Mouse (Mus musculus) cortical plate, adult 2 months (tissue): Measurements from ENCODE around the gene Plac8. TPM values are rescaled to one million over a fixed set of nuclear protein-coding genes. Genes with fewer than 3 reads are reported as not detected.

ENCODE experiments used
- H3K27ac ChIP-seq: fragments of 200-500 bp; 2 replicates; pipeline ENCODE4 v1.5.1; 2012; ENCODE audit warnings: low read length, control low read depth, inconsistent platforms; ENCODE audit not compliant: insufficient read depth
- H3K4me1 ChIP-seq: fragments of 200-500 bp; 2 replicates; pipeline ENCODE4 v1.6.1; 2011; ENCODE audit warnings: low read length; ENCODE audit not compliant: control insufficient read depth, insufficient read depth
- H3K4me3 ChIP-seq: fragments of 200-500 bp; 2 replicates; pipeline ENCODE4 v1.5.1; 2011; ENCODE audit warnings: mild to moderate bottlenecking, low read length, control low read depth; ENCODE audit not compliant: insufficient read depth
- CTCF ChIP-seq: fragments of 200-500 bp; IDR thresholded peaks from 2 replicates; pipeline ENCODE4 v1.5.1; 2011; ENCODE audit warnings: mild to moderate bottlenecking, control low read depth, low read length; ENCODE audit not compliant: insufficient read depth; ENCODE audit errors: extremely low read depth
- POLR2A ChIP-seq: fragments of 200-500 bp; IDR thresholded peaks from 2 replicates; pipeline ENCODE4 v1.6.1; 2011; ENCODE audit warnings: mild to moderate bottlenecking, low read length, control low read depth; ENCODE audit not compliant: insufficient read depth; ENCODE audit errors: extremely low read depth
- polyA plus RNA-seq: library from polyadenylated mRNA; depleted of rRNA; stranded (reverse); fragments of >200 nt; gene quantifications from 2 replicates; pipeline ENCODE4 v1.2.3, GENCODE M21; 2012

The Plac8 gene
- polyA plus RNA-seq, 1 experiment = 0.96 TPM

DNA sequence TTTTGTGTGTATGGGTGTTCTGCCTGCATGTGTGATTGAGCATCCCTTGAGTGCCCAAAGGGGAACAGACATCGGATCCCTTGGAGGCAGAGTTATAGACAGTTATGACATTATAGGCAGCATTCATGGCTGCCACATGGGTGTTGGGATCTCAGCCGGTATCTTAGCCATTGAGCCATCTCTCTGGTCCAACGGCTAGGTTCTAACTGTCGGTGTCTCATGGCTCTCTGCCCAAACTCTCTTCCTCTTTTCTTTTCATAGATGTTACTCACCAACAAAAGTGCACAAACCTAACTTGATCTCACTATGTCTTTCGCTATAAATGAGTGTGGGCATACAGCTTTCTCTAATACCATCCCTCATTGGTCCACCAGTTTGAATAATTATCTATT lies 10.4 kb upstream of the Plac8 start:
- no peak overlapping the region for H3K27ac ChIP-seq
- no peak overlapping the region for H3K4me3 ChIP-seq
- no peak for TF ChIP-seq CTCF
- no peak for TF ChIP-seq POLR2A
- H3K4me1 ChIP-seq = no peaks in the 10 kb centered on the region

DNA sequence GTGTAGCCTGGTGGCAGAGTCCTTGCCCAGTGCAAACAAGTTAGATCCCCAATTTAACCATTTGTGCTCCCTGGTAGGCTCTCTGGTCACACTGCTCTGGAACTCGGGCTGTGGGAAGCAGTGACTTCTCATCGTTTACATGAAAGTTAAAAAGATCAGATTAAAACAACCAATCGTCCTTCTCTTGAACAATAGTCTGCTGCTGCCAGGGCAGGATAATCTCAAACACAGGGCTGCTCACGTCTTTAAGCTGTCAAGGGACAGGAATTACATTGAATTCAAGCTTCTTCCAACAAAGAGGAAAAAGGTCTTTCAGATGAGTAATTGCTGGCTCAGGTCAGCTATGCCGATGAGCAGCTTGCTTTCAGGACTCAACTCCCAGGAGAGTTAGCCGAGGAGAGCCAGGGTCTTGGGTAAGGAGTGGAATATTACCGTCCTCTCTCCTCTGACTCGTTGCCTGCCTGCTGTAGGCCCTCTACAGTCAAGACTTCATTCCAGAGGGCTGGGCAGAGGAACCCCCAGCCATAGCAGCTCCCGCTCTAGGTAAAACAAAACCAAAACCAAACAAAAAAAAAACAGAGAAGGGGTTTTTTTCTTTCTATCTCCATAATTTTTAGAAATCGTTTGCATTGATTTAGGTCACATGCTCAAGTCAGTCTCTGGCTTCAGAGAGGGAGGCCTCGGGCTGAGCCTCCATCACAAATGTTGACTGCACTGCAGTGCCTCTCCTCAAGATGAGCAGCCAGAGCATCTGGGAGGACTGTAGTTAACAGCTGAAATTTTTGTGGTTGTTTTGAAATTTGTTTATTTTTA lies 9.8 kb upstream of the Plac8 start:
- TF ChIP-seq CTCF (no peak), POLR2A (no peak)
- Histone ChIP-seq H3K27ac (no peak overlapping the region), H3K4me1 (no peaks in the 10 kb centered on the region), H3K4me3 (no peak overlapping the region)

DNA sequence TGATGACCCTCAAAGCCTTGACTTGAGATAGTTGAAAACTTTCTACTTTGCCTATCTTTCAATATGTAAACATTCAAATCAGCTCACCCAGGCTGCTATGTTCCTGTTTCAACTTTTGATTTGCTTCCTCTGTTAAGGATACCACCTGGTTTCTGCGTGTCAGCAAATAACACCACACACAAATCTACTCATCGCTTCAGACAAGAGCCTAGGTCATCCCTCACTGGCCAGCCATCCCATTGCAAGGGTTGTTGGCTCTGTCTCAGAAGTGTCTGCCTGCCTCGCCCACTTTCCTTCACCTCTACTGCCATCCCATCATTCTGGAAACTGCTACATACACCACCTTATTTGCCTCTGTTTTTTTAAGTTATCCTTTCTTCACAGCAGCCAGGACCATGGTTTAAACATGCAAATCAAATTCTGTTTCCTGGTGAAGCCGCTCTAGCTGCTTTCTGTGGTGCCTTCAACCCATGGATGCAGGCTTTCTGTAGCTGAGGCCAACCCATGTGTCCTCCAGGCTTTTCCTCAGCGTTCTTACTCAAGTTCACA lies 6.9 kb upstream of the Plac8 start:
- H3K4me3 ChIP-seq = no peak overlapping the region
- no peaks in the 10 kb centered on the region for H3K4me1 ChIP-seq
- no peak overlapping the region for H3K27ac ChIP-seq
- no peak for TF ChIP-seq POLR2A
- no peak for TF ChIP-seq CTCF

DNA sequence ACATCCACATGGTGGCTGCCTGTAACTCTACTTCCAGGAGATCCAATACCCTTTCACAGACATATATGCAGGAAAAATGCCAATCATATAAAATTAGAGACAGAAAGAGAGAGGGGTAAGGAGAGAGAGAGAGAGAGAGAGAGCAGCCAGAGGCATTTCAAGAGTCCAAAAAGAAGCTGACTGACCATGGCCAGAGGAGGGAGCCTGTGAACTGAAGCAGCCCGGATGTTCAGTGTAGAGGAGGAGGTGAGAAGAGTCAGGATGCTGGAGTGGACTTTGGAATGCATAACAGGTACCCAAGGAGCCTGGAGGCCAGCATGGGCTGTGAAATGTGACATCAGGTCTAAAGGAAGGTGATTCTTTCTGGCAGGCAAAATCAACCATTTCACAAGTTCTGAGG lies 2.7 kb upstream of the Plac8 start:
- no peaks in the 10 kb centered on the region for H3K4me1 ChIP-seq
- no peak overlapping the region for H3K27ac ChIP-seq
- H3K4me3 ChIP-seq = no peak overlapping the region
- no peak for TF ChIP-seq CTCF
- TF ChIP-seq POLR2A = no peak

DNA sequence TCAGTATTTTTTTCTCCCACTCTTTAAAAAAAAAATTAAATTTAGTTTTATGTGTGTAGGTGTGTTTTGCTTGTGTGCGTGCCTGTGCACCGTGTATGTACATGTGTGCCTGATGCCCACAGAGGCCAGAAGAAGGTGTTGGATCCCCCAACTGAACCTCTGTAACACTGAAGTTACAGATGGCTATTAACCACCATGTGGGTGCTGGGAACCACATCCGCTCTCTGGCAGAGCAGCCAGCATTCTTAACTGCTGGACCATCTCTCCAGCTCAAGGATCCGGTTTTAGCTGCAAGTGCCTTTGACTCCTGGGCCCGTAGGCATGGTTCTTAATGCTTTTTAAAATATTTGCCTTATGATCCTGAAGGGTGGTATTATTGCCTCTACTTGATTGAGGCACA lies 1.2 kb upstream of the Plac8 start:
- TF ChIP-seq CTCF = no peak
- Histone ChIP-seq H3K4me1 (no peaks in the 10 kb centered on the region), H3K27ac (no peak overlapping the region), H3K4me3 (no peak overlapping the region)

DNA sequence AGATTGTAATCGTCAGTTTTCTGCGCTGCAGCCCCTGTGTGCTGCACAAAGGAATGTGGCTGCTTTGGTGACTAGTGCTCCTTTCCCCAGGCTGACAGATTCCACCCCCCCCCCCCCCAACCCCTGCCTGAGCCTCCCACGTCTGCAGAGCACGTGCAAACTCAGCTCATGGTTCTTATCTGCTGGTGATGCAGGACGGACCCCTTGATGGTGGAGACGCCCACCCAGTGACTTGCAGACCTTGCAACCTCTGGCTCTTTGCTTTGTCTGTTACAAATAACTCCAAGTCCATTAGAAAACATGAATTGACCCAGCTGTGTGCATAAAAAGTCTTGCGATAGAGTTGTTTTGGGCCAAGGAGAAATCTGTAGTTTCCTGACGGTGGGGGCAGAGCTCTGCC lies 1.3 kb downstream of the Plac8 start:
- Histone ChIP-seq H3K4me1 (no peaks in the 10 kb centered on the region), H3K4me3 (no peak overlapping the region), H3K27ac (no peak overlapping the region)
- TF ChIP-seq CTCF (no peak), POLR2A (no peak)

DNA sequence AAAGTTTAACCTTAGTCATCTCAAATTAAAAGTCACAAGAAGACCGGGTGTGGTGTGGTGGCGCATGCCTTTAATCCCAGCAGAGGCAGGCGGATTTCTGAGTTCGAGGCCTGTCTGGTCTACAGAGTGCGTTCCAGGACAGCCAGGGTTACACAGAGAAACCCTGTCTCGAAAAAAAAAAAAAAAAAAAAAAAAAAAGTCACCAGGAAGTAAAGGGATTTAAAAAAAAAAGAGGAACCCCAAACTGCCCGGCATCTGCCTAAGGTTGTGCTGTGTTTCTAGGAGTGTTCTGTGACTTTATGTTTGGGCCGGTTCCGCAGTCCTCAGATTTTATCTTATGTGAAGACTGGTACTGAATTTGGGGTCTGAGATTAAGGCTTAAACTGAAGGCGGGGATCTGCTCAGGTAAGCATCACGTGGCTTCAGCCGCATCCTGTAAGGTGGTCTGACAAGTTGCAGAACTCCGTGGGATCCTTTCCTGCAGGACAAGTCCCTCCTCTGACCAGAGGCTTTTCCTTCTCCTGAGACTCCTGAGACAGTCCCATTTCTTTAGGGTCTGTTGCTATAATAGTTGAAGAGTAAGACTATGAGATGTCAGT lies 1.9 kb downstream of the Plac8 start:
- 0 out of 2 replicates have a peak overlapping the region, but pooled peaks have one; percentile 15 for H3K4me3 ChIP-seq
- TF ChIP-seq CTCF (no peak), POLR2A (no peak)
- H3K27ac ChIP-seq = peak overlapping the region; percentile 46; the same call in 1 of the 2 replicates
- H3K4me1 ChIP-seq = no peaks in the 10 kb centered on the region

DNA sequence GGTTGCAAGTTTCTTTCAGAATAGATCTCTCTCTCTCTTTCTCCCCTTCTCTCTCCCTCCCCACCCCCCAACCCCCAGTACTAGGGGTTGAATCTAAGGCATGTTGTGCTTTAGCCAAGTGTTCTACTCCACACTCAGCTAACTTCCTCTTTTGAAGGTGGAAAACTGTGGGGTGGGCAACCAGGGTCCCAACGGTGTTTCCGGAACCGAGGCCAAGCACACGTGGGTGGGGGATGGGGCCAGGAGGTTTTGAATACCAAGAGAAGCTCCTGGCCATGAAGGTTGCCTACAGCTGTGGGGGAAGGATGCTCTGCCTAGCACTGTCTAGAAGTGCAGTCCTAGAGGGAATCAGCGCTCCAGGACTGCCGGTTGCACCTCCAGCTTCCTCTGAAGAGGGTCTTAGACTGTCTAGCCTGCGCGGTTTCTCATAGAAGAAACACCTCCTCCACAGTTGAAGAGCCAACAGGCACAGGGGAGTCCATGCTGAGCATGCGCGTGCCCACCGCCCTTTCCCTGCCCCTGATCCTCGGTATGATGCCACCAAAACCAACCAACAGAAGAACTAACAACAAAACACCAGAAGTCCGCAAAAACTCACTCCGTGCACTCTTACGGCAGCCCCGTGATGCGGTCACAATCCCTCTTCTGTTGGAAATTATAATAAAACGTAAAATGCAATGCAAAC lies 2.7 kb downstream of the Plac8 start:
- TF ChIP-seq POLR2A (no peak), CTCF (no peak)
- H3K4me1 ChIP-seq = no peaks in the 10 kb centered on the region
- no peak overlapping the region for H3K27ac ChIP-seq
- no peak overlapping the region for H3K4me3 ChIP-seq

DNA sequence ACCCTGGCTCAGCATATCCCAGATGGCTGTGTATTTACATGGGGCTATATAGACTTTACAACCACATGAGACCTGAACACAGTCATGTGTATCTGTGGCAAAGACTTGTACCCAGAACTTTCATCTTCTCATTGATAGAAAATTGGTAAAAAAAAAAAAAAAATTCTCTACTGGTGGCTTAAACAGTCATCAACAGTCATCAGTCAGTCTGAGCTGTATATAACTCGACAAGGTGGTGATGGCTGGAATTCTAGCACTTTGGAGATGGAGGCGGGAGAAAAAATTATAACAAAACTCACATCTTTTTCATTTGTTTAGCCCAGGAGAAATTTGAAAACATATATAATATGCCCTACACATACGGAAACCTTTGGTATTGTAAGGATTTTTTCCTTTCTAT lies 3.2 kb downstream of the Plac8 start:
- no peak overlapping the region for H3K4me3 ChIP-seq
- TF ChIP-seq POLR2A (no peak), CTCF (no peak)
- no peak overlapping the region for H3K27ac ChIP-seq
- H3K4me1 ChIP-seq = no peaks in the 10 kb centered on the region

DNA sequence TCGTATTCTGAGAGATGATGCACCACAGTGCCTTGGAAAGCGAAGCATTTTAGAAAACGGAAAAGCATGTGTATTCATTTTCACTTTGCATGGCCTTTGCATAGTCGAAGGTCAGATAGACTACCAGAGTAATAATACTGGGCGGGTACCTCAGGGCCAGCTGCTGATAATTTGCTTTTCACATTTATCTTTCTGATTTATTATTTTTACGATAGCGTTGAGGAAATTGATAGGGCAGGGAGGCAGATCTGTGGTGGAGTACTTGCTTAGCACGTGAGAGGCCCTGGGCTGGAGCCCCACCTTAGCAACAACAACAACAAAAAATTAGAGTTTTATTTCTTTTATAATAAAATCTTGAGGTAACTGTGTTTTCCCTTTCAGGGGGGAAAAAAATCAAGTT lies 3.9 kb downstream of the Plac8 start:
- Histone ChIP-seq H3K4me3 (no peak overlapping the region), H3K27ac (no peak overlapping the region), H3K4me1 (no peaks in the 10 kb centered on the region)
- TF ChIP-seq POLR2A = no peak
- no peak for TF ChIP-seq CTCF
